Comparison of ENCODE assay signal across 11 mouse cellular contexts in the genomic region with DNA sequence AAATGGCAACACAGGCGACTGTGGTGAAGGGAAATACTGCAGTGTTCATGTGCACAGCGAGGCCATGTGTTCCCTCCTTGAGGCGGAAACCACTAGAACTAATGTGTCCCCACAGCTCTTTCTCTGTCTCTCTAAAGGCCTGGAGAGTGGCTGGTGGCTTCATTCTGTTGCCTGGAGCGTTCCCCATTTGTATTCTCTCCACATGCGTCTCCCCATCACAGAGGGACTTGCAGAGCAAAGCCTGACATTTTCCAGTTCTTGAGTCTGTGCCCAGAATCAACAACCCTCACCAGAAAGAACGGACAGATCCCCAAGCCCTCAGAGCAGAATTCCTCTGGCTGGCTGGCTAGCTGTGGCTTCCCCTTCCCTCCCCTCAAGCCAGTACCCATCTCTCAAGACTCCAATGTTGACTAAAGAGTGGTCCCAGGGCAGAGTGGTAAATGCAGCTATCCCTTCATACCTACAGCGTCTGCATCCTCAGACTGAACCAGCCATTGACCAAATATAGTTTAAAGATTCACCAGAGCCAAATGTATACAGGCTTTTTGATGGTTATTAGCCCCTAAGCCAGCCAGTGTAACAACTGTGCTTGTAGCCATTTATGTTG.
DNase-seq lines count a peak whose midpoint lies in the region; ATAC-seq and TF ChIP-seq lines count a peak whose summit lies in the region.
"Had no signal": no experiment of that assay in that cellular context is flagged by ENCODE, and none has a peak within 500 bp of the region (broad histone marks: within the 10 kb centered on the region; RNA-seq: fewer than 3 reads in every experiment).

No protein-coding gene starts in this region.

- no peaks in the 10 kb centered on the region for H3K27me3 ChIP-seq in forebrain, postnatal 0 days (ENCODE audit: insufficient read depth, low read length)
- H3K27me3 ChIP-seq in forebrain, embryonic 12.5 days, result no peaks in the 10 kb centered on the region
- H3K27me3 ChIP-seq in midbrain, postnatal 0 days (ENCODE audit: insufficient read depth, low read length), result no peaks in the 10 kb centered on the region
- H3K27me3 ChIP-seq: heart, embryonic 15.5 days had no signal

- no peaks in the 10 kb centered on the region for H3K36me3 ChIP-seq in forebrain, postnatal 0 days (ENCODE audit: insufficient read depth)
- H3K36me3 ChIP-seq in forebrain, embryonic 12.5 days (replicated peaks), result no peaks in the 10 kb centered on the region
- no peaks in the 10 kb centered on the region for H3K36me3 ChIP-seq in midbrain, postnatal 0 days (ENCODE audit: insufficient read depth, low read length)
- H3K36me3 ChIP-seq: heart, embryonic 15.5 days had no signal

- no peak overlapping the region for H3K4me3 ChIP-seq in forebrain, postnatal 0 days (ENCODE audit: low read depth, low read length)
- no peak overlapping the region for H3K4me3 ChIP-seq in forebrain, embryonic 12.5 days (replicated peaks)
- H3K4me3 ChIP-seq in midbrain, postnatal 0 days (ENCODE audit: low read depth, low read length), result no peak overlapping the region
- H3K4me3 ChIP-seq: heart, embryonic 15.5 days had no signal

- H3K9ac ChIP-seq in forebrain, postnatal 0 days, result no peak overlapping the region
- H3K9ac ChIP-seq in forebrain, embryonic 12.5 days, result no peak overlapping the region
- no peak overlapping the region for H3K9ac ChIP-seq in midbrain, postnatal 0 days (replicated peaks; ENCODE audit: low read length, poor library complexity, severe bottlenecking)
- H3K9ac ChIP-seq: heart, embryonic 15.5 days had no signal

- TF ChIP-seq CTCF in forebrain, postnatal 0 days (IDR thresholded peaks at IDR 0.05; ENCODE audit: low read depth), result no peak
- TF ChIP-seq CTCF in midbrain, postnatal 0 days (IDR thresholded peaks at IDR 0.05), result no peak

- 45% methylated on average over 7 of the region's 7 CpGs for WGBS in forebrain, postnatal 0 days
- WGBS in forebrain, embryonic 12.5 days, result 89% methylated on average over 7 of the region's 7 CpGs
- 58% methylated on average over 7 of the region's 7 CpGs for WGBS in midbrain, postnatal 0 days

- peak overlapping the region; percentile 42; the same call in 1 of the 2 replicates for H3K27ac ChIP-seq in forebrain, postnatal 0 days (ENCODE audit: low read depth, low read length)
- no peak overlapping the region for H3K27ac ChIP-seq in forebrain, embryonic 12.5 days
- H3K27ac ChIP-seq in midbrain, postnatal 0 days (ENCODE audit: low read depth, low read length), result peak overlapping the region; percentile 51
- H3K27ac ChIP-seq: heart, embryonic 15.5 days had no signal

- no peaks in the 10 kb centered on the region for H3K9me3 ChIP-seq in forebrain, postnatal 0 days (ENCODE audit: low read length)
- no peaks in the 10 kb centered on the region for H3K9me3 ChIP-seq in forebrain, embryonic 12.5 days
- H3K9me3 ChIP-seq in midbrain, postnatal 0 days (ENCODE audit: low read length), result no peaks in the 10 kb centered on the region
- H3K9me3 ChIP-seq: heart, embryonic 15.5 days had no signal

- intact Hi-C loops in heart, postnatal 10 days (cut with DNase I), result no loop called here

- ATAC-seq in forebrain, postnatal 0 days, result peak; percentile 84
- ATAC-seq in forebrain, embryonic 12.5 days (ENCODE audit: low FRiP score), result no peak
- peak; percentile 71; the same call in 1 of the 2 replicates for ATAC-seq in midbrain, postnatal 0 days (ENCODE audit: low FRiP score)
- ATAC-seq: CD4-positive, CD25-positive, alpha-beta regulatory T cell, adult 4 months had no signal

- no peak overlapping the region for H3K4me2 ChIP-seq in forebrain, postnatal 0 days (ENCODE audit: low read depth)
- no peak overlapping the region for H3K4me2 ChIP-seq in forebrain, embryonic 12.5 days
- H3K4me2 ChIP-seq in midbrain, postnatal 0 days (ENCODE audit: low read depth, low read length, poor library complexity, severe bottlenecking), result no peak overlapping the region
- H3K4me2 ChIP-seq: heart, embryonic 15.5 days had no signal

- H3K4me1 ChIP-seq in forebrain, postnatal 0 days (ENCODE audit: insufficient read depth), result no peaks in the 10 kb centered on the region
- peaks cover 3% of the 10 kb centered on the region; the same call in 1 of the 2 replicates for H3K4me1 ChIP-seq in forebrain, embryonic 12.5 days
- H3K4me1 ChIP-seq in midbrain, postnatal 0 days (ENCODE audit: insufficient read depth, low read length), result no peaks in the 10 kb centered on the region

- peak; percentile 68 for DNase-seq in forebrain, postnatal 0 days
- peak; percentile 60 for DNase-seq in brain, embryonic 18.5 days (ENCODE audit: low read depth, low spot score)
- peak; percentile 59 to 79 for DNase-seq in layer of hippocampus, adult 8-10 months (ENCODE audit: low spot score in 2 of 2)
- DNase-seq in midbrain, postnatal 0 days (ENCODE audit: low spot score), result peak; percentile 89
- DNase-seq in heart, postnatal 10 days, result no peak
- no peak for DNase-seq in gastrocnemius, adult 8-10 months (ENCODE audit: low spot score in 2 of 2)
- DNase-seq in spleen, adult 18-20 months, result no peak
- DNase-seq: kidney, adult 2 months had no signal

Comparison
In these comparisons a context has a peak if more than half of its experiments do, and no peak if none do; other contexts are left out.
1. DNase-seq: peak in forebrain, postnatal 0 days (single experiment), brain, embryonic 18.5 days (single experiment), layer of hippocampus, adult 8-10 months (2 of 2) and midbrain, postnatal 0 days (single experiment); none in heart, postnatal 10 days (0 of 2), gastrocnemius, adult 8-10 months (0 of 2) and spleen, adult 18-20 months (0 of 2).